Mouse (Mus musculus) common myeloid progenitor, adult 5-6 weeks (primary cell): ENCODE data around the gene Tubd1. TPM values are rescaled to one million over a fixed set of nuclear protein-coding genes. Genes with fewer than 3 reads are reported as not detected.

Experiments used
- total RNA-seq: library from RNA; stranded (forward); fragments of 200-1000, 187-1606 nt; gene quantifications from 2 replicates; pipeline ENCODE4 v1.2.3, GENCODE M21; 2017

Gene Tubd1
- total RNA-seq, 1 experiment from 2014 or later: 12.1 TPM

Other genes with a start within 250 kb of the Tubd1 start
- 58.9 and 59.4 TPM in 2 replicates for gene Med13, start 187.4 kb upstream of the Tubd1 start, total RNA-seq
- 18.8 and 20.7 TPM in 2 replicates for gene Rnft1, start 60.3 kb upstream of the Tubd1 start, total RNA-seq
- gene Rps6kb1, start 186 bp upstream of the Tubd1 start, total RNA-seq: 39.6 and 76.3 TPM in 2 replicates
- 134 and 157 TPM in 2 replicates for gene Vmp1, start 138.8 kb downstream of the Tubd1 start, total RNA-seq
- 29.6 and 34.2 TPM in 2 replicates for gene Ptrh2, start 139.0 kb downstream of the Tubd1 start, total RNA-seq
- 169 and 175 TPM in 2 replicates for gene Cltc, start 212.6 kb downstream of the Tubd1 start, total RNA-seq